Mouse (Mus musculus): ENCODE data around the gene Gle1. TPM values are rescaled to one million over a fixed set of nuclear protein-coding genes. Genes with fewer than 3 reads are reported as not detected.

The Gle1 gene
- polyA plus RNA-seq, 1 experiment from 2014 or later, result 57.7 TPM

- Histone ChIP-seq H3K9ac (replicated peaks; ENCODE audit: low read depth, low read length) (no peak overlapping the region), H3K4me3 (ENCODE audit: low read depth, low read length) (no peak overlapping the region), H3K4me2 (replicated peaks; ENCODE audit: low read depth, low read length) (no peak overlapping the region), H3K36me3 (ENCODE audit: control insufficient read depth, insufficient read depth, low read length) (peaks cover 91% of the 10 kb centered on the region), H3K27ac (ENCODE audit: low read length) (no peak overlapping the region), H3K27me3 (ENCODE audit: control insufficient read depth, insufficient read depth, low read length) (no peaks in the 10 kb centered on the region), H3K4me1 (ENCODE audit: control insufficient read depth, insufficient read depth, low read length) (no peaks in the 10 kb centered on the region), H3K9me3 (ENCODE audit: control insufficient read depth, low read depth, low read length) (no peaks in the 10 kb centered on the region)
- no peak for ATAC-seq (ENCODE audit: insufficient number of reproducible peaks, insufficient read depth, low FRiP score, low read depth)
- 53% methylated on average over 1 of the region's 1 CpGs for WGBS
These were observed 73.9 kb downstream of the Gle1 start for GRCm38 (mm10) chr2:30009101-30009500.

Small RNAs within 50 kb of the gene (microRNA-seq; reads per million reads assigned to microRNA genes)
- gene Mir6997, result not detected

Other genes with a start within 250 kb of the Gle1 start
- 1.6 TPM in 2 replicates for gene Gm13420, start 183.7 kb upstream of the Gle1 start, polyA plus RNA-seq (2014; fragmentation: Nextera tagmentation; extraction: Ambion mirVana)
- gene Gm13547, start 176.1 kb upstream of the Gle1 start, polyA plus RNA-seq (2014; fragmentation: Nextera tagmentation; extraction: Ambion mirVana), result not detected in 2 replicates
- gene Coq4, start 147.9 kb upstream of the Gle1 start, polyA plus RNA-seq (2014; fragmentation: Nextera tagmentation; extraction: Ambion mirVana), result 33.0 and 39.1 TPM in 2 replicates
- 31.0 and 32.3 TPM in 2 replicates for gene Trub2, start 146.9 kb upstream of the Gle1 start, polyA plus RNA-seq (2014; fragmentation: Nextera tagmentation; extraction: Ambion mirVana)
- gene Slc27a4, start 132.8 kb upstream of the Gle1 start, polyA plus RNA-seq (2014; fragmentation: Nextera tagmentation; extraction: Ambion mirVana), result 12.2 TPM in 2 replicates
- 20.8 and 24.6 TPM in 2 replicates for gene Urm1, start 115.4 kb upstream of the Gle1 start, polyA plus RNA-seq (2014; fragmentation: Nextera tagmentation; extraction: Ambion mirVana)
- 23.6 and 28.1 TPM in 2 replicates for gene Cercam, start 66.3 kb upstream of the Gle1 start, polyA plus RNA-seq (2014; fragmentation: Nextera tagmentation; extraction: Ambion mirVana)
- gene Odf2, start 46.2 kb upstream of the Gle1 start, polyA plus RNA-seq (2014; fragmentation: Nextera tagmentation; extraction: Ambion mirVana), result 64.3 and 67.2 TPM in 2 replicates
- 136 and 139 TPM in 2 replicates for gene Sptan1, start 30.1 kb downstream of the Gle1 start, polyA plus RNA-seq (2014; fragmentation: Nextera tagmentation; extraction: Ambion mirVana)
- 29.6 and 32.7 TPM in 2 replicates for gene Wdr34, start 113.5 kb downstream of the Gle1 start, polyA plus RNA-seq (2014; fragmentation: Nextera tagmentation; extraction: Ambion mirVana)
- 454 and 480 TPM in 2 replicates for gene Set, start 122.0 kb downstream of the Gle1 start, polyA plus RNA-seq (2014; fragmentation: Nextera tagmentation; extraction: Ambion mirVana)
- 6.3 and 6.9 TPM in 2 replicates for gene Pkn3, start 142.3 kb downstream of the Gle1 start, polyA plus RNA-seq (2014; fragmentation: Nextera tagmentation; extraction: Ambion mirVana)
- gene Zdhhc12, start 158.2 kb downstream of the Gle1 start, polyA plus RNA-seq (2014; fragmentation: Nextera tagmentation; extraction: Ambion mirVana), result 44.1 and 45.2 TPM in 2 replicates
- 11.3 and 13.6 TPM in 2 replicates for gene Zer1, start 189.2 kb downstream of the Gle1 start, polyA plus RNA-seq (2014; fragmentation: Nextera tagmentation; extraction: Ambion mirVana)
- 12.0 and 12.4 TPM in 2 replicates for gene Tbc1d13, start 198.3 kb downstream of the Gle1 start, polyA plus RNA-seq (2014; fragmentation: Nextera tagmentation; extraction: Ambion mirVana)
- gene Endog, start 236.1 kb downstream of the Gle1 start, polyA plus RNA-seq (2014; fragmentation: Nextera tagmentation; extraction: Ambion mirVana), result 21.9 and 24.8 TPM in 2 replicates
- gene Spout1, start 243.0 kb downstream of the Gle1 start, polyA plus RNA-seq (2014; fragmentation: Nextera tagmentation; extraction: Ambion mirVana), result 63.6 and 64.6 TPM in 2 replicates